Mouse (Mus musculus): ENCODE results near the gene Gm10392.
"Not testable (repeated sequence)": the region's sequence is repeated elsewhere in the genome, so short reads cannot be mapped to it uniquely, and the experiment has no call there.

- TF ChIP-seq HCFC1 (IDR thresholded peaks at IDR 0.05; ENCODE audit: borderline replicate concordance, insufficient read depth, low read length); MAFK (IDR thresholded peaks at IDR 0.05; ENCODE audit: insufficient read depth, low read depth, low read length); ZC3H11A (IDR thresholded peaks at IDR 0.05; ENCODE audit: borderline replicate concordance, low read depth, low read length): not testable (repeated sequence)
Measured at GRCm38 (mm10) chr11:77528420-77528819, 9.4 kb upstream of the Gm10392 start.

Measured in ES-E14 (cell line).